Mouse (Mus musculus) megakaryocyte, embryonic 14.5 days (primary cell): ENCODE results near the gene Oasl1.

Experiments
- FLI1 ChIP-seq: IDR thresholded peaks from 2 replicates; pipeline ENCODE4 v1.6.1; 2012; ENCODE audit warnings: low read length, inconsistent platforms, mixed read lengths
- GATA1 ChIP-seq: IDR thresholded peaks from 3 replicates; pipeline ENCODE4 v1.6.1; 2012; ENCODE audit warnings: mixed read lengths, low read length, inconsistent platforms, borderline replicate concordance

DNA sequence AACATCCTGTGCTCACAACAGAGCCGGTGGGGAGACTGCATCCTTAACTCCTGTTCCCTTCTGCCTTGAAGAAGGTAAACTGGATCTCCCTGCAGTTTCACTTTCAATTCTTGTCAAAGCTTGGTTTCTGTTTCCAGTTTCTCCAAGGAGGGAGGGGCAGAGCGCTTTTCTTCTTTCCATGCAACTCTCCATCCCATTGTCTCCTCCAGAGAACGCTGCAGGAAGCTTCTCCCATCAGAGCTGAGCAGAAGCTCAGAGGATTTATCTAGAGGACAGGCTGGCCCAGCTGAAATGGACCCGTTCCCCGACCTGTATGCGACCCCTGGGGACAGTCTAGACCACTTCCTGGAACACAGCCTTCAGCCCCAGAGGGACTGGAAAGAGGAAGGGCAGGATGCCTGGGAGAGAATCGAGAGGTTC is 25.7 kb upstream of the Oasl1 start:
- TF ChIP-seq GATA1 (no peak), FLI1 (no peak)
